Mouse (Mus musculus): ENCODE measurements at regions not wholly inside any gene's neighbourhood (a gene's known extent, or its start where the extent isn't known, plus 50 kb on each side); places are given as distances from the start of the nearest gene placed in this dataset.
"Not testable (repeated sequence)": the region's sequence is repeated elsewhere in the genome, so short reads cannot be mapped to it uniquely, and the experiment has no call there.

DNA sequence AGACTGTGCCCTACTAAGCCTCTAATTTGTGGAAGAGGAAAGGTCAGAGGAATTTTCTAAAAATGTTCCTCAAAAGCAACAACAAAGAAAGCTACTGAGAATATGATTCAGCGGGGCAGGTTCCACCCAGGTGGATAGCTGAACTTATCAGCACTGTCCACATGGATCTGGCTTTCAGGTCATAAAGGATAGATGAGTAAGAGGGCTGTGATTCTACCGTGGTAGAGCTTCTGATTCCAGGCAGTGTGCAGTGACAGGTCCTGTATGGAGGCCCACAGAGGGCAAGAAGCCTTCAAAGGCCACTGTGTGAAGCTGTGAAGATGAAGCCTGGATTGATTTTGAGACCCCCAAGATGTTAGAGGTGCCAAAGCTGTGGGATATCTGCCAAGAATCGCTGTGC lies 51.8 kb downstream of the Teddm3 start:
- H3K4me3 ChIP-seq (replicated peaks; ENCODE audit: control insufficient read depth, low read depth, low read length); H3K4me1 ChIP-seq (ENCODE audit: control insufficient read depth, insufficient read depth, low read length); H3K27ac ChIP-seq (ENCODE audit: control insufficient read depth, insufficient read depth, low read depth, low read length, poor library complexity): not testable (repeated sequence)
- WGBS, result 68% methylated on average over 3 of the region's 3 CpGs

DNA sequence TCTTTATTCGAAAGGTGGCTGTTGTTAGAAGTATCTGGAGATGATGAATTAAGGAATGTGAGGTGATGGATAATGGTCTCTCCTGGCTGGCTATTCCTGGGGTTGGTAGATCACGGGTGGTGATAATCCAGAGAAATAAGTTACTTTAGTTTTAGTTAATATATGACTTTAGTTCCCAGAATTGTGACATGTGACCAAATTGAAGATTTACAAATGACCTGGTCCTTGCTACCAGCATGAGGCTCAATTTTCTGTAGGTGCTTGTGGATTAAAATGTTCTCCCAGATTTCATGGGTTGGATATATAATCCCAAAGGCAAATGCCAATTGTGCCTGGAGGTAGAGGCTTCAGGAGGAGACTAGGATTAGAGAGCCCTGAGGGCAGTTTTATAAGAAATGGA lies 53.7 kb downstream of the Teddm3 start:
- WGBS, result 38% methylated on average over 2 of the region's 2 CpGs
- H3K4me1 ChIP-seq (ENCODE audit: control insufficient read depth, insufficient read depth, low read length); H3K4me3 ChIP-seq (replicated peaks; ENCODE audit: control insufficient read depth, low read depth, low read length): not testable (repeated sequence)

DNA sequence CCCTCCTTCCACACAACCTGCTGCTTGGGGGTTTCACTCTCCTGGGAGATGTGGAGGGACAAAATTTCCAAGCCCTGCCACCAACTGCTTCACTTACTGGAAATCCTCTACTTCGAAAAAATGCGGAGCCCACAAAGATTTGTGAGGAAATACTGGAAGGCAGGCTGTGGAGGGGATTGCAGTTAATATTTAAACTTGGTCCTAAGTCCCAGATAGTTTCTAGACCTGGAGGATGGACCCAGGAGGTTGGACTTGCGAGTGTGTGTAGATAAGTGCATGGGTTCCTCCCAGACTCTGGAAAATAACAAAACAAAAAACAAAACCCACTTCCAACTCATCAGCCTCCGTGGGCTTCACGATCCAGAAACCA lies 79.0 kb downstream of the Teddm3 start:
- no peaks in the 10 kb centered on the region for H3K4me1 ChIP-seq (ENCODE audit: control insufficient read depth, insufficient read depth, low read length)
- no peak overlapping the region for H3K27ac ChIP-seq (ENCODE audit: control insufficient read depth, insufficient read depth, low read depth, low read length, poor library complexity)
- 53% methylated on average over 5 of the region's 5 CpGs for WGBS
- TF ChIP-seq CTCF (IDR thresholded peaks at IDR 0.05; ENCODE audit: control insufficient read depth, insufficient read depth, low read length), result no peak
- no peak for TF ChIP-seq POLR2A (IDR thresholded peaks at IDR 0.05; ENCODE audit: borderline replicate concordance, control insufficient read depth, low read depth, low read length)
- no peak overlapping the region for H3K4me3 ChIP-seq (replicated peaks; ENCODE audit: control insufficient read depth, low read depth, low read length)

More for the DNA sequence above, 53.7 kb downstream of the Teddm3 start:
- not testable (repeated sequence) for H3K27ac ChIP-seq (ENCODE audit: control insufficient read depth, insufficient read depth, low read depth, low read length, poor library complexity)

DNA sequence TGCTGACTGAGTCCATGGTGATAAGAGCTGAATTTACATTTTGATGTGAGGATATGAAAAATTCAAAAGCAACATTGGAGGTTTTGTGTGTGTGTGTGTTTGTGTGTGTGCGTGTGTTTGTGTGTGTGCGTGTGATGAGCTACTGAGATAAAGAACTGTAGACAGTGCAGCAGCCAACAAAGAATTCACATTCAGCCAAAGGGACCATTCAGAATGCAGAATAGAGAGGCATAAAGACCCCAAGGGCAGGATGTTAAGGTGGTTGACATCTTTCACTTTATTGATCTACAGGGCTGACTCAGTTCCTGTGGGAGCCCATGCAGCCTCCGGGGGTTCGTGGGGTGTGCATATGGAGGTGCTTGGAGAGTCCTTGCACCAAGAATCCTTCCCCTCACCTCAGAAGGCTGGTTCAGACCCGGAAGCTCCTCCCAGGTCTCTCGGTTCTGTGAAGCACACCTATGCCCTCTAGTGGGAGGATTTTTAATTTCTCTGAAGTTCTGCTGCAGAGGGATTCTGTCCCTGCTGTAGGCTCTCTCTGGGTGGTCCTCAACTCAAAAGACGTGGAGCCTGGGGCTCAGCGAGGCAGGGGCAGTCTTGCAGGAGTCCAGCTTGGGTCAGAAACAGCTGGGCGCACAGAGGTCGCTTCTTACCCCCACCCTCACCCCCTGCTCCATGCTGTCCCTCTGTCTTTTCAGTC lies 79.6 kb downstream of the Teddm3 start:
- H3K4me1 ChIP-seq (ENCODE audit: control insufficient read depth, insufficient read depth, low read length), result not testable (repeated sequence)

DNA sequence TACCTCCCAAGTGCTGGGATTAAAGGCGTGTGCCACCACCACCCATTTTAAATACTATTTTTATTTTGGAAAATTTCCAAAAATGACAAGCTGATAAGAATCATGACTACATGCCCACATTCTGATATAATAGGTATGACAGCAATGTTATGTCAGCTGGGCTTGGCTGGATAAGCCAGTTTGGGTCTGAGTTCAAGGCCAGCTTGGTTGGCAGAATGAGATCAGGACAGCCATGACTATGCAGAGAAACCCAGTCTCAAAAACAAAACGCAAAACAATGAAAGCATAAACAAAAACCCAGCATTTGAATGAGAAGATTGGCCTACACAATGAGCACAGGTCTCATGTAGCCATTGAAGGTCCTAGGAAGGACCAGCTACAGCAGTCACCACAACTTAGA lies 93.6 kb downstream of the Teddm3 start:
- no peak overlapping the region for H3K27ac ChIP-seq (ENCODE audit: control insufficient read depth, insufficient read depth, low read depth, low read length, poor library complexity)
- WGBS, result 72% methylated on average over 2 of the region's 2 CpGs
- no peak for TF ChIP-seq CTCF (IDR thresholded peaks at IDR 0.05; ENCODE audit: control insufficient read depth, insufficient read depth, low read length)
- no peaks in the 10 kb centered on the region for H3K4me1 ChIP-seq (ENCODE audit: control insufficient read depth, insufficient read depth, low read length)
- H3K4me3 ChIP-seq (replicated peaks; ENCODE audit: control insufficient read depth, low read depth, low read length), result no peak overlapping the region

More for the DNA sequence above, 79.6 kb downstream of the Teddm3 start:
- not testable (repeated sequence) for H3K27ac ChIP-seq (ENCODE audit: control insufficient read depth, insufficient read depth, low read depth, low read length, poor library complexity); H3K4me3 ChIP-seq (replicated peaks; ENCODE audit: control insufficient read depth, low read depth, low read length)
- 27% methylated on average over 8 of the region's 10 CpGs for WGBS

DNA sequence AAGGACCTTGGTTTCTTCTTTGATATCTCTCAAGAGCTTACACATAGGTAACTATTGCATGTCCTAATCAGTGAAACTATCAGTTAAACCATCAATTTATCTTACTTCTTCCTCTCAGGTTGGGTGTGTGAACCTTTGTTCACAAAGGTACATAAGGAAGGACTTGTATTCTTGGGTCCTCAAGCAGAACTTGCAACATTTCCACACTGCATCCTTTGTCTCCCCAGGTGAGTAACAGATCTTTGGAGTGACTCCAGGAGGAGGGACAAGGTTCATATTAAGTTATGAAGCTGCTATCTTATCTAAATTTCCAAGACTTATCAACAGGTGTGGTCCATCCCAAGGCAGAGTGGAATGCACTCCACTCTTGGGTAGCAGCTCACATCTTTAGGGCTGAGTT lies 99.0 kb downstream of the Teddm3 start:
- no peak overlapping the region for H3K27ac ChIP-seq (ENCODE audit: control insufficient read depth, insufficient read depth, low read depth, low read length, poor library complexity)
- TF ChIP-seq CTCF (IDR thresholded peaks at IDR 0.05; ENCODE audit: control insufficient read depth, insufficient read depth, low read length), result no peak
- no peak for TF ChIP-seq POLR2A (IDR thresholded peaks at IDR 0.05; ENCODE audit: borderline replicate concordance, control insufficient read depth, low read depth, low read length)

DNA sequence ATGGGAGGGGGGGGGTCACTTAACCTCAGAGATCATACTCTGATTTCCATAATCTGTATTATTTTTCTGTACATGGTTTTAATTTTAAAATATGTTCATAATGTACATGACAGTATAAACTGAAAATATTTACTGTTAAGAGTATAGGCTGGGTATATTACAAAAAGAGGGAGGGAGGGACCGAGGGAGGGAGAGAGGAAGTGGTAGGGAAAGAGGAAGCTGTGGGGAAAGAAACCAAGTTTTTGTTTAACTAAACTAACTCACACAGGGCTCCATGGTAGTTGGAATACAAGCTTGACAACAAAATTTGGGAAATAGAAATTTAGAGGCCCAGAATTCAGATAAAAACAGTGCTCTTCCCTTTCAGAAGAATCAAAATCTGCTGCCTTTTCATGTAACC lies 131.7 kb downstream of the Teddm3 start:
- 0% methylated on average over 1 of the region's 1 CpGs for WGBS
- H3K4me1 ChIP-seq (ENCODE audit: control insufficient read depth, insufficient read depth, low read length); H3K4me3 ChIP-seq (replicated peaks; ENCODE audit: control insufficient read depth, low read depth, low read length); H3K27ac ChIP-seq (ENCODE audit: control insufficient read depth, insufficient read depth, low read depth, low read length, poor library complexity): not testable (repeated sequence)

More for the DNA sequence above, 99.0 kb downstream of the Teddm3 start:
- H3K4me1 ChIP-seq (ENCODE audit: control insufficient read depth, insufficient read depth, low read length), result no peaks in the 10 kb centered on the region
- H3K4me3 ChIP-seq (replicated peaks; ENCODE audit: control insufficient read depth, low read depth, low read length), result no peak overlapping the region

DNA sequence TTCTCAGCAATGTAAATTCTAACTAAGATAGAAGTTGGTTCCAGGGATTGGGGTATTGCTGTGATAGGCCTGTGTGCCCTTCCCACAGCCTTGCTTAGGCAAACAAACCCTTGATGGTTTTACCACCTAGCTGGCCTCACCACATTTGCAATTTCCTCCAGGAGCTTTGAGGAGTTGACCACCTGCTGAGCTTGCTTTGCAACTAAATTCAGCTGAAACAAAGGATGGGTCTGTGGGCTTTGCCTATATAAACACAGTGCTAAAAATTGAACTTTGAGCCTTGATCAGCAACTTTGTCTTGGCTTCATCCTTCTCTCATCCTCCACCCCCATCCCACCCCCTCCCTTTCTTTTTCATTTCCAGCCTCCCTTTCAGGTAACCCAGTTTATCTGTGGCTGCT lies 148.9 kb downstream of the Teddm3 start:
- Histone ChIP-seq H3K4me3 (replicated peaks; ENCODE audit: control insufficient read depth, low read depth, low read length) (no peak overlapping the region), H3K4me1 (ENCODE audit: control insufficient read depth, insufficient read depth, low read length) (no peaks in the 10 kb centered on the region), H3K27ac (ENCODE audit: control insufficient read depth, insufficient read depth, low read depth, low read length, poor library complexity) (no peak overlapping the region)
- no peak for TF ChIP-seq POLR2A (IDR thresholded peaks at IDR 0.05; ENCODE audit: borderline replicate concordance, control insufficient read depth, low read depth, low read length)
- no peak for TF ChIP-seq CTCF (IDR thresholded peaks at IDR 0.05; ENCODE audit: control insufficient read depth, insufficient read depth, low read length)

DNA sequence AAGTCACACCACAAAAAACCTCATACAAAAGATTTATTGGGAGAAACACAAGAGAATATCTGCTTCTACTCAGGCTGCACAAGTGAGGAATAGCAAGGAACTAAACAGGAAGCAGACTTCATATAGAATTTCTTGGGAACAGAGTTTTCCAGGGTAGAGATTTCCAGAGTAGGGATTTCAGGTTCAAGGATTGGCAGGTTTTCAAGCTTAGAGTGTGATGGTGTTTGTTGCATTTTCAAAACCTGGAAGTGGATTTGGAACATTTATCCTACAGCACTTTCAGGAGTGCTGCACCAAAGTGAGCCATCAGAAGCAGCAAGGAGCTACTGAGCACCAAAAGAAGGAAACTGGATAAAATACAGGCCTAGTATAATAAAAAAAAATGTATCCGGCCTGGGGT lies 152.7 kb downstream of the Teddm3 start:
- no peak overlapping the region for H3K27ac ChIP-seq (ENCODE audit: control insufficient read depth, insufficient read depth, low read depth, low read length, poor library complexity)
- 59% methylated on average over 1 of the region's 1 CpGs for WGBS
- TF ChIP-seq POLR2A (IDR thresholded peaks at IDR 0.05; ENCODE audit: borderline replicate concordance, control insufficient read depth, low read depth, low read length) (no peak), CTCF (IDR thresholded peaks at IDR 0.05; ENCODE audit: control insufficient read depth, insufficient read depth, low read length) (no peak)
- no peaks in the 10 kb centered on the region for H3K4me1 ChIP-seq (ENCODE audit: control insufficient read depth, insufficient read depth, low read length)
- H3K4me3 ChIP-seq (replicated peaks; ENCODE audit: control insufficient read depth, low read depth, low read length), result no peak overlapping the region

DNA sequence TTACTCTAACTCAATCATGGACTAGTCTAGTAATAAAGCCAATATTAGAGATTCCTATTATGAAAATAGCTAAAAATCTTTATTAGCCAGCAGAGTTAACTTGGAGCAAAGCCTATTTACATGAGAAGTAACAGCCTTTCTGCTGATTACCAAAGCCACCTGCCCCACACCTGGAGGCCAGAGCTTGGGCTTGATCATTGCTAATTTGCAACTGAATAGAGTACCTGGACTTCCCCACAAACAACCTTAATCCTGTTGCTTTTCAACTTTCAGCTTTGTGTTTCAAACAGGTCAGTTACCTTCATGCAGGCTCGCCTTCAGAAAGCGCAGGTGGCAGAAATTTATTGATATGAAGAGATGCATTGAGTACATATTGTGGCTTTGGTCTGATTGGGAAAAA lies 163.3 kb downstream of the Teddm3 start:
- TF ChIP-seq POLR2A (IDR thresholded peaks at IDR 0.05; ENCODE audit: borderline replicate concordance, control insufficient read depth, low read depth, low read length) (no peak), CTCF (IDR thresholded peaks at IDR 0.05; ENCODE audit: control insufficient read depth, insufficient read depth, low read length) (no peak)
- WGBS, result 81% methylated on average over 2 of the region's 2 CpGs
- H3K27ac ChIP-seq (ENCODE audit: control insufficient read depth, insufficient read depth, low read depth, low read length, poor library complexity), result no peak overlapping the region
- H3K4me3 ChIP-seq (replicated peaks; ENCODE audit: control insufficient read depth, low read depth, low read length), result no peak overlapping the region
- H3K4me1 ChIP-seq (ENCODE audit: control insufficient read depth, insufficient read depth, low read length), result no peaks in the 10 kb centered on the region

Measured in bone marrow, adult 2 months (tissue).